Mouse (Mus musculus) ovary, adult 18-20 months (tissue): Measurements from ENCODE around the gene Scg5.

ENCODE experiments used
- DNase-seq: peaks from one replicate; pipeline ENCODE4 v3.0.0; 2022; ENCODE audit warnings: low spot score, mixed read lengths

The Scg5 gene

GRCm38 (mm10) chr2:113749721-113750120, 79.2 kb downstream of the Scg5 start:
- DNase-seq = no peak

- no peak for DNase-seq
These were observed 79.6 kb downstream of the Scg5 start for GRCm38 (mm10) chr2:113749309-113749708.

GRCm38 (mm10) chr2:113728581-113728980, 100.3 kb downstream of the Scg5 start:
- no peak for DNase-seq
